Mouse (Mus musculus): ENCODE results near the gene Slc6a6.

DNA sequence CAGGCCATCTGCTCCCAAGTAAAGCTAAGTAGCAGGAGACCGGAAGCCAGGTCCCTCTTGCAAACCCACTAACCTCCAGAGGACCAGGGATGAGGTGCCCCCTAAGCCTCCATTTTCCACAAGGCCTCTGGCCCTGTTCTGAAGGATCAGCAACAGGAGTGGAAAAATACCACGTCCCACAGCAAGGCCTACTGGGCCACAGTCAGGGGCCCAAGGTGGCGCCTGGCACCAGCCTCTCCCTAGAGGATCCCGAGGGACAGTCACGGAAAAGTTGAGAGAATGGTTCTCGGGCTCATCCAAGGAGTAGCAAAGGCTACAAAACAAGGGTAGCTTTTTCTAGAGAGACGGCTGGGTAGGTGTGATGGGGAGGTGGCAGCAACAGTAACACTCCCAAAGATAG is 53.6 kb downstream of the Slc6a6 start:
- no peak for TF ChIP-seq CTCF (IDR thresholded peaks at IDR 0.05; ENCODE audit: low read depth, low read length)
- TF ChIP-seq GATA1 (IDR thresholded peaks at IDR 0.05; ENCODE audit: borderline replicate concordance, low read length), result no peak
- TF ChIP-seq TAL1 (conservative IDR thresholded peaks at IDR 0.05; ENCODE audit: low read depth, low read length), result no peak
